ENCODE assay signal across 26 mouse cellular contexts in genomic region chr3:37614878-37615650, GRCm38 (mm10).
"Had no signal": no experiment of that assay in that cellular context is flagged by ENCODE, and none has a peak within 500 bp of the region (broad histone marks: within the 10 kb centered on the region; RNA-seq: fewer than 3 reads in every experiment).

No protein-coding gene starts in this region.

- H3K36me3 ChIP-seq: heart, embryonic 13.5 days; heart, embryonic 15.5 days; hindbrain, embryonic 10.5 days; hindbrain, embryonic 12.5 days; intestine, embryonic 15.5 days; limb, embryonic 13.5 days; limb, embryonic 15.5 days; liver, embryonic 12.5 days had no signal

- ATAC-seq: hindbrain, embryonic 16.5 days; inflammation-experienced regulatory T-cells, adult 6 months; intestine, embryonic 15.5 days; intestine, postnatal 0 days; liver, embryonic 12.5 days had no signal

- H3K4me3 ChIP-seq: gastrocnemius, adult 2 months; heart, adult 2 months; heart, embryonic 13.5 days; heart, embryonic 15.5 days; hindbrain, embryonic 10.5 days; hindbrain, embryonic 12.5 days; intestine, embryonic 15.5 days; layer of hippocampus, adult 2 months; left cerebral cortex, adult 2 months; limb, embryonic 13.5 days; limb, embryonic 15.5 days; liver, embryonic 12.5 days had no signal

- H3K9ac ChIP-seq: heart, embryonic 13.5 days; heart, embryonic 15.5 days; hindbrain, embryonic 12.5 days; hindbrain, embryonic 14.5 days; intestine, embryonic 15.5 days; limb, embryonic 13.5 days; limb, embryonic 15.5 days; liver, embryonic 12.5 days; liver, embryonic 14.5 days had no signal

- H3K9me3 ChIP-seq: heart, embryonic 13.5 days; heart, embryonic 15.5 days; hindbrain, embryonic 10.5 days; intestine, embryonic 15.5 days; limb, embryonic 13.5 days; limb, embryonic 15.5 days; liver, embryonic 12.5 days had no signal

- H3K27ac ChIP-seq: gastrocnemius, adult 2 months; heart, adult 2 months; heart, embryonic 13.5 days; heart, embryonic 15.5 days; hindbrain, embryonic 10.5 days; hindbrain, embryonic 12.5 days; hindbrain, embryonic 14.5 days; intestine, embryonic 15.5 days; layer of hippocampus, adult 2 months; left cerebral cortex, adult 2 months; limb, embryonic 13.5 days; limb, embryonic 15.5 days; liver, embryonic 12.5 days; liver, embryonic 14.5 days had no signal

- H3K27me3 ChIP-seq: heart, embryonic 13.5 days; heart, embryonic 15.5 days; hindbrain, embryonic 12.5 days; intestine, embryonic 15.5 days; limb, embryonic 13.5 days; limb, embryonic 15.5 days had no signal

- DNase-seq: gastrocnemius, adult 2 months; gastrocnemius, postnatal 10 days; gastrocnemius, postnatal 25 days; heart, adult 2 months; heart, postnatal 4 days; kidney, adult 18-20 months; kidney, adult 8-10 months; kidney, postnatal 14 days; kidney, postnatal 36 days; lung, adult 18-20 months had no signal

- H3K4me1 ChIP-seq: heart, embryonic 15.5 days; hindbrain, embryonic 10.5 days; intestine, embryonic 15.5 days; liver, embryonic 12.5 days had no signal

- H3K4me2 ChIP-seq: heart, embryonic 11.5 days; heart, embryonic 13.5 days; heart, embryonic 15.5 days; hindbrain, embryonic 12.5 days; hindbrain, embryonic 14.5 days; intestine, embryonic 15.5 days; limb, embryonic 13.5 days; limb, embryonic 15.5 days; liver, embryonic 12.5 days had no signal
